Mouse (Mus musculus) olfactory bulb, adult 2 months (tissue): ENCODE measurements around the gene Rora.

ENCODE experiments used
- CTCF ChIP-seq: fragments of 200-500 bp; IDR thresholded peaks from 2 replicates; pipeline ENCODE4 v1.5.1; 2012; ENCODE audit warnings: low read depth, mild to moderate bottlenecking, low read length, moderate library complexity; ENCODE audit not compliant: insufficient read depth
- POLR2A ChIP-seq: fragments of 200-500 bp; IDR thresholded peaks from 2 replicates; pipeline ENCODE4 v1.6.1; 2012; ENCODE audit warnings: mild to moderate bottlenecking, low read depth, low read length, moderate library complexity; ENCODE audit not compliant: insufficient read depth

GRCm38 (mm10) chr9:69289056-69290017 lies 635.8 kb downstream of the Rora start:
- TF ChIP-seq CTCF: peak; percentile 5; the same call in 1 of the 2 replicates
- TF ChIP-seq POLR2A: no peak; the same call in 1 of the 2 replicates
